Mouse (Mus musculus): ENCODE measurements around the gene Kng2.
"Not testable (repeated sequence)": the region's sequence is repeated elsewhere in the genome, so short reads cannot be mapped to it uniquely, and the experiment has no call there.

The Kng2 gene

DNA sequence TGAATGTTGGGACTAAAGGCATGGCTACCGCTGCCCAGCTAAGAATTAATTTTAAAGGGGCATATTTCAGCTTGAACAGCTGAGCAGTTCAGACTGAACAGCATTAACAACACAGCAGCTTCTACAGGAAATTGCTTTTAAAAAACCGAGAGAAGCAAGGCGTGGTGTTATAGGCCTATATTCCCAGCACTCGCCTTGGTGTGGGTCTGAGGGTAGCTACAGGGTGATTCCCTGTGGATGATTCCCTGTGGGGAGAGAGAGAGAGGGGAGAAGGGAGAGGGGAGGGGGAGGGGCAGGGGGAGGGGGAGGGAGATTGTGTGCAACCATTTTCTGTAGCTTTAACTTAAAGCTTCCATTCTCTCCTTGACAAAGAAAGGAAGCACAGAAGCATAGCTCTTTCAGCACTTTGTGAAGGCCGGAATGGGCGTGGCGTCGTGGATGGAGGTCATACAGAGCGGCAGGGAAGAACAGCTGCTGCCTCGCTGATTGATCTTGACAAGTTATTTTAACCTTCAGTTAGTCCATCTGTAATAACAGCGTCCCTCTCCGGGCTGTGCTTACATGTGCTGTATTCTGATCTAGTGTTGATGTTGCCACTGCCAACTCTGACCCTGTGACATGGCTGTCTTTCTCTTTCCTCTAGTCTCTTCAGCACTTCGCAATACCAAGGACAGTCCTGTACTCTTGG lies 73.7 kb downstream of the Kng2 start:
- no peak for DNase-seq

DNA sequence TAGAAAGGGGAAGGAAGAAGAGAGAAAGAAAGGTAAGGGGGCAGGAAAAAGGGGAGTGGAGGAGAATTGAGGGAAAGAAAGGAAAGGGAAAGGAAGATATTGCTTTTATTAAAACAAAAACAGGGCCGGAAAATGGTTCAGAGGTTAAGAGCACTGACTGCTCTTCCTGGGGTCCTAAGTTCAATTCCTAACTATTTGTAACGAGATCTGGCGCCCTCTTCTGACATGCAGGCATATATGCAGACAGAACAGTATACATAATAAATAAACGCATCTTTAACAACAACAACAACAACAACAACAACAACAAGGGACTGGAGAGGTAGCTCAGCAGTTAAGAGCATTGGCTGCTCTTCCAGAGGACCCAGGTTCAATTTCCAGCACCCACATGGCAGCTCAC lies 76.2 kb downstream of the Kng2 start:
- no peak for DNase-seq

DNA sequence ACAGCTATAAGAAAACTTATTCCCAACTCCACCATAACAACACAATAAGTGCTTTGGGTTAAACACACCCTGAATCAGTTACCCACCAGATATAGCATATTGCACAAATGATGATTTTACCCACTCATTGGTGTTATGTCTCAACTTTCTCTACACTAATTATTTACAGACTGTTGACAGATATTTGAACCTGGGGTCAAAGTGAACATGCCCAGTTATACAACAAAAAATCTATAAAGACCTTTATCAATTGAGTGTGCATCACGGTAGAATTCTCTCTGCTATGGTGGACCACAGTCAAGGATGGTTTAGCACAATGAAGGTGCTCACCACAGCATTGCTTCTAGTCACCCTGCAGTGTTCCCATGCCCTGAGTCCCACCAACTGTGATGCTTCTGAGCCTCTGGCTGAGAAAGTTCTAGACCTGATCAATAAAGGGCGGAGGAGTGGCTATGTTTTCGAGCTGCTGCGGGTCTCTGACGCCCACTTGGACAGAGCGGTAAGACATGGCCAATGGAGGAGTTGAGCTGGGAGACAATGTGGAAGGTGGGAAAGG lies 78.4 kb downstream of the Kng2 start, which contains the start of gene Hrg:
Gene Hrg, plus strand, starts transcription at position 233 of the 556 bp plus-strand sequence.
- DNase-seq: no peak

GRCm38 (mm10) chr16:22947371-22947770 lies 81.9 kb downstream of the Kng2 start:
- DNase-seq: no peak

GRCm38 (mm10) chr16:22941825-22942476 lies 87.3 kb downstream of the Kng2 start:
- DNase-seq: not testable (repeated sequence)

GRCm38 (mm10) chr16:22939120-22939695 lies 90.1 kb downstream of the Kng2 start:
- DNase-seq: no peak

DNA sequence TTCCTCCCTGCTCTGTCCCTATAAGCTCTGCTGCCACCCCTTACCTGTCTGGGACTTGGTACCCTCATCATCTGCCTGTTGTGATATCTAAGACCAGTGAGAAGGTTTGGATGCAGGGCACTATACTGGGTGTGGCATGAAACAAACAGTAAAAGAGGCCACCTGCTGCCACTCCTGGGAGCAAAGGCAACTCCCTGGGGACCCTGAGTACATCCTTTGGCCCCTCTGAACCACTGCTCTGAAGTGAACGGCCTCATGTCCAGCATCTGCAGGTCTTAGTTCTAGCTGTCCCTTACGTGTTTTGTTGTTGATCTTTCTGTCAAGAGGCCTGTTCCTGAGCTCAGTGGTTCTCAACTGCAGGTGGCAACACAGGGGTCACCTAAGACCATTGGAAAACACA lies 90.7 kb downstream of the Kng2 start:
- DNase-seq: no peak

DNA sequence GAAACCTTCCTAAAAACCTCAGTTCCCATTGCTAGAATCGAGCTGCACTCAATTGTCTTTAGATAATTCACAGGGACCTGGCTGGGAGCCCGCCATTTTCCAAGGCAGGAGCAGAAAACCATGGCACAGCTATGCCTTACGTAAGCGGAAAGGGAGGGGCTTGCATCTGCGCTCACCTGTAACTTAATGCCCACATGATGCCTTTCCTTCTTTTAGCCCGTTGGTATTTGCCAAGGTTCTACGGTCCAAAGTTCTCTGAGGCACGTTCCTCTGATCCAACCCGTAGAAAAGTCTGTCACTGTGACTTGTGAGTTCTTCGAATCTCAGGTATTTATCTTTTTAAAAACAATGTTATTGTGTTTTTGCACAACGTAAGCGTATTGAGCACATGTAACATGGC lies 91.7 kb downstream of the Kng2 start:
- DNase-seq: no peak
